Mouse (Mus musculus) induced T-regulatory cell, adult 2 months (primary cell): Measurements from ENCODE around the gene Slc12a8.

Experiments
- DNase-seq: peaks from one replicate; pipeline ENCODE4 v3.0.0-alpha.2; 2012; ENCODE audit warnings: low read depth

The Slc12a8 gene

GRCm38 (mm10) chr16:33544346-33544745, 27.2 kb downstream of the Slc12a8 start:
- no peak for DNase-seq

GRCm38 (mm10) chr16:33545530-33545929, 28.4 kb downstream of the Slc12a8 start:
- no peak for DNase-seq

GRCm38 (mm10) chr16:33553689-33554342, 36.7 kb downstream of the Slc12a8 start:
- no peak for DNase-seq

- no peak for DNase-seq
Measured at GRCm38 (mm10) chr16:33558121-33558520, 41.0 kb downstream of the Slc12a8 start.

- peak; percentile 72 for DNase-seq
Measured at GRCm38 (mm10) chr16:33560281-33560680, 43.2 kb downstream of the Slc12a8 start.

GRCm38 (mm10) chr16:33561308-33562009, 44.3 kb downstream of the Slc12a8 start:
- DNase-seq: no peak

GRCm38 (mm10) chr16:33562874-33563537, 45.9 kb downstream of the Slc12a8 start:
- DNase-seq: no peak

GRCm38 (mm10) chr16:33563538-33564013, 46.4 kb downstream of the Slc12a8 start:
- no peak for DNase-seq

- DNase-seq: no peak
Measured at GRCm38 (mm10) chr16:33566467-33566866, 49.3 kb downstream of the Slc12a8 start.

- DNase-seq: no peak
Measured at GRCm38 (mm10) chr16:33567736-33568135, 50.6 kb downstream of the Slc12a8 start.

GRCm38 (mm10) chr16:33568269-33569016, 51.3 kb downstream of the Slc12a8 start:
- DNase-seq: no peak

- DNase-seq: no peak
Measured at GRCm38 (mm10) chr16:33572646-33573045, 55.5 kb downstream of the Slc12a8 start.

GRCm38 (mm10) chr16:33573703-33574102, 56.6 kb downstream of the Slc12a8 start:
- DNase-seq: peak; percentile 84

- DNase-seq: no peak
Measured at GRCm38 (mm10) chr16:33575728-33576127, 58.6 kb downstream of the Slc12a8 start.

- no peak for DNase-seq
Measured at GRCm38 (mm10) chr16:33576271-33577189, 59.4 kb downstream of the Slc12a8 start.

- no peak for DNase-seq
Measured at GRCm38 (mm10) chr16:33578462-33578861, 61.3 kb downstream of the Slc12a8 start.

GRCm38 (mm10) chr16:33580331-33580730, 63.2 kb downstream of the Slc12a8 start:
- no peak for DNase-seq

- no peak for DNase-seq
Measured at GRCm38 (mm10) chr16:33580736-33581241, 63.7 kb downstream of the Slc12a8 start.

- DNase-seq: no peak
Measured at GRCm38 (mm10) chr16:33581661-33582099, 64.6 kb downstream of the Slc12a8 start.

- DNase-seq: no peak
Measured at GRCm38 (mm10) chr16:33582495-33582894, 65.4 kb downstream of the Slc12a8 start.

GRCm38 (mm10) chr16:33583333-33583732, 66.2 kb downstream of the Slc12a8 start:
- DNase-seq: no peak
